Mouse (Mus musculus) left cerebral cortex, adult 11 months (tissue): ENCODE data around the gene Josd1.

Experiments
- DNase-seq: peaks from one replicate; pipeline ENCODE4 v3.0.0; 2022; ENCODE audit warnings: low spot score

The Josd1 gene

DNA sequence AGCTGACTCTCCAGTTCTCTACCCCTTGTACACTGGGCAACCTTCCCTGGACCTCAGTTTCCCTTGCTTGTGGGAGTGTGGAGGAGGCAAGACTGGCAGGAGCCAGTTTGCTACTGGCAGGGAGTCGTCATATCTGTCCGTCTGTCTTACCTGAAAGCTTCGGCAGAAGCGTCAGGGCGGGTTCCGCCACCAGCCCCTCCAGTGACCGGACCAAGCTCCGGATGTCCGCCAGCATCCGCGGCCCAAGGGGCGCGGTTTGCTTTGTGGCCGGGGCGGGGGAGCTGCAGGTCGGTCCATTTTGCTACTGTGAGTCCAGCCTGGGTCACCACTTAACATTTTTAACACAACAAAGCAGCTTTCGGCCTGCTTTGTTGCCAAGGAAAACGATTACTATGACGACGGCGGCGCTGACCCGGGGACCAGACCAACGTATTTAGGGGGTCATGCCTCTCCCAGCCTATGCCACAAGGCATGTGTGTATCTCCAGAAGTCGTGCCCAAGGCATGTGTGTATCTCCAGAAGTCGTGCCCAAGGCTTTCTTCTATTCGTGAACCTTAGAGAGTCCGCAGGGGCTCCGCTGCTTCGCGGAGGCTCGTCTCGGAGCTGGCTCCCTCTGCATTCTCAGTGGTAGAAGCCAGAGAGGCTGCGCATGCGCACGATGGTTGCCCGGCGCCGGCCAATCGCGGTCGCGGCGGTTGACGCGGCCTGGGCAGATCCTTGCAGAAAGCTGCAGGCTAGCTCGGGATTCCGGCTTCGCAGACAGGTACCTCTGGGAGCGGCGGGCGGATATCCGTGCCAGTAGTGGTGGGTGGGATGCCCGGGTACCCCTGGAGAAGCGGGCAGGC, 29.0 kb downstream of the Josd1 start, which contains the start of the genes Fam227a and Cby1:
Gene Fam227a (minus strand): TSS at position 426 of the 845 bp plus-strand sequence.
Gene Cby1 (plus strand): TSS at position 669 of the 845 bp plus-strand sequence.
- DNase-seq, result peak; percentile 88

GRCm38 (mm10) chr15:79657837-79658530, 29.7 kb downstream of the Josd1 start:
- peak; percentile 77 for DNase-seq

GRCm38 (mm10) chr15:79656451-79656850, 31.3 kb downstream of the Josd1 start:
- DNase-seq, result no peak

- DNase-seq, result no peak
These were observed 36.2 kb downstream of the Josd1 start for GRCm38 (mm10) chr15:79651481-79651880.

DNA sequence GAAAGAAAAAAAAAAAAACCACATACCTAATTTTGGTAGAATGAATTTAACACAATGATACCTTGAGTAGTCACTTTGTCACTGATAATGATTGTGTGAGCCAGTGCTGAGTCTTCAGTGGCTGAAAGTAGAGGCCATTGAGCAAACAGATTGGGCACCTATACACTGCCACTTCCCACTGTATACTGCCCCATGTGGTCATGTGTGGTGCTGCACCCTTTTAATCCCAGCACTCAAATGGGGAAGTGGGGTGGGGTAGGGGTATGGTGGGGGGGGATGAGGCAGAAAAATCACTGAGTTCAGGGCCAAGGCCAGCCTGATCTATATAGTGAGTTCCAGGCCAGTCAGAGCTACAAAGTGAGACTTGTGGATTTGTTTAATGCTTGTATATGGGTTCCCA, 37.1 kb downstream of the Josd1 start:
- no peak for DNase-seq

DNA sequence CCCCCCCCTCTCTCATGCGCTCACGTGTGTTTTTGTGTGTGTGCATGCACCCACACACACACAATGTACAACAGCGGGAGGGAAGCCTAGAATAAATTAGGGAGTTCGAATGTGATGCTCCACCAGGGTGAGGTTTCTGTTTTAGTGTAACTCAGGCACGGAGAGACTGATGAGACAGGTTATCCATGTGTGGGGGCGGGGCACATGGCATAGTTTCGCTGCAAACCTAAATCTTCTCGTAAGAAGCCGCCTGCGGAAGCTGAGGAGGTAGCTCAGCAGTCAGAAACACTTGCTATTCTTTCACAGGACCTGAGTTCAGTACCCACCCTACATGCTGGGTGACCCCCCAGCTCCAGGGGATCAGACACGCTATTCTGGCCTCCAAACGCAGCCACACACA, 39.6 kb downstream of the Josd1 start:
- no peak for DNase-seq

DNA sequence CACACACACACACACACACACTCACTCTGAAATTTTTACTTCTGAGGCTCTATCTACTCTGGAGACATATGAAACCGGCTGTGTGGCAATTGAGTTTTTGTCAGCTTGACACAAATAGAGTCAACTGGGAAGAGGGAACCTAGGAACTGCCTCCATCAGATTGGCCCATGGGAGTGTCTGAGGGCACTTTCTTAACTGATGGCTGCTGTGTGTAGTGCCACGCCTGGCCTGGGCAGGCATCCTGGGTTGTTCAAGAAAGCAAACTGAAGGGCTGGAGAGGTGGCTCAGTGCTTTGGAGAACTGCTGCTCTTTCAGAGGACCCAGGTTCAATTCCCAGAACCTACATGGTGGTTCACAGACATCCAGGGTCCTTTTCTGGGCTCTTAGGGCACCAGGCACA, 42.2 kb downstream of the Josd1 start:
- no peak for DNase-seq

DNA sequence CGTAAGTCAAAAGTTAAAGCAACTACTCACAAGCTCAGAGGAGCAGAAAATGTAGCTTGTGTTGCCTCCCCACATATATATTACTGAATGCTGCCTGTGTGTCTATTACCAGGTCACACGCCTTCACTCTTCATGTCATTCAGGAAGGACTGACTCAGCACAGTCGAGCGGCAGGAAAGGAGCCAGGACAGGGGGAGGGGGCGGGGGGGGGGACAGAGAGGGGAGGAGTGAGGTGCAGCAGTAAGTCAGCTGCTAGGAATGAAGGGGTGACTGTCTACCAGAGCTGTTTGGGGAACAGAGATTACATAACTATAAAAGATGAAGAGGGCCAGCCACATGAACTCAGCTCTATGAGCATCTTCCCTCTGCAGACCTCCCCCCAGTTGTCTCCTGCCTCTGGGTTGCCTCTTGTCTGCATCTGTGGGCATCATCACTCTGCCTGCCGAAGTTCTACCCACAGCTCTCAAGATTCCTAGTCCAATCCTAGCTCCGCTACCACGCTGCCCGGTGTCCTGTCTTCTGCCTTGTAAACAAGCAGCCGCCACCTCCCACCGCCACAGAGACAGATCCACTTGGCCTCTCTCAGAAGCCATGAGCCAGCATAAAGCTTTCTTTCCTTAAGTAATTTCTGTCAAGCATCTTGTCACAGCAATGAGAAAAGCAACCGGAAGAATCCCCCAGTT, 46.4 kb downstream of the Josd1 start:
- DNase-seq, result no peak

- no peak for DNase-seq
These were observed 57.2 kb downstream of the Josd1 start for GRCm38 (mm10) chr15:79630471-79630870.
